Comparison of ENCODE assay signal across 19 mouse cellular contexts in genomic region chr7:30914732-30915131, GRCm38 (mm10). TPM values are rescaled to one million over a fixed set of nuclear protein-coding genes. Genes with fewer than 3 reads are reported as not detected.
DNase-seq lines count a peak whose midpoint lies in the region; ATAC-seq and TF ChIP-seq lines count a peak whose summit lies in the region.
"Had no signal": no experiment of that assay in that cellular context is flagged by ENCODE, and none has a peak within 500 bp of the region (broad histone marks: within the 10 kb centered on the region; RNA-seq: fewer than 3 reads in every experiment).

Gene Mag, minus strand, starts transcription at chr7:30914873.

- H3K79me2 ChIP-seq in heart, adult 2 months (replicated peaks; ENCODE audit: control insufficient read depth, insufficient read depth, low read length): no peaks in the 10 kb centered on the region

- H3K9me3 ChIP-seq in heart, embryonic 15.5 days (replicated peaks): no peaks in the 10 kb centered on the region
- H3K9me3 ChIP-seq: embryonic facial prominence, embryonic 15.5 days; forebrain, embryonic 12.5 days; hindbrain, embryonic 13.5 days; liver, embryonic 12.5 days had no signal

- H3K4me2 ChIP-seq in heart, embryonic 15.5 days: no peak within 1 kb of the TSS
- H3K4me2 ChIP-seq: embryonic facial prominence, embryonic 15.5 days; forebrain, embryonic 12.5 days; hindbrain, embryonic 13.5 days; liver, embryonic 12.5 days; midbrain, embryonic 11.5 days had no signal

- no peak within 1 kb of the TSS for H3K27ac ChIP-seq in heart, embryonic 15.5 days
- no peak within 1 kb of the TSS for H3K27ac ChIP-seq in heart, adult 2 months
- H3K27ac ChIP-seq: embryonic facial prominence, embryonic 15.5 days; forebrain, embryonic 12.5 days; hindbrain, embryonic 13.5 days; liver, embryonic 12.5 days had no signal

- TF ChIP-seq CTCF in heart, adult 2 months (IDR thresholded peaks at IDR 0.05): no peak

- no peak within 1 kb of the TSS for H3K4me3 ChIP-seq in heart, embryonic 15.5 days
- H3K4me3 ChIP-seq in heart, adult 2 months: no peak within 1 kb of the TSS
- H3K4me3 ChIP-seq: embryonic facial prominence, embryonic 15.5 days; forebrain, embryonic 12.5 days; hindbrain, embryonic 13.5 days; liver, embryonic 12.5 days; myocyte had no signal

- WGBS in heart, embryonic 15.5 days: 70% methylated on average over 8 of the region's 8 CpGs
- WGBS in heart, adult 2 months: 74% methylated on average over 8 of the region's 8 CpGs

- no peak for TF ChIP-seq POLR2A in heart, adult 2 months (IDR thresholded peaks at IDR 0.05; ENCODE audit: insufficient read depth, low read depth, low read length)

- peak; percentile 12 for DNase-seq in cerebellum, adult 11 months
- no peak for DNase-seq in cerebellum, postnatal 4 days (ENCODE audit: low spot score in 2 of 2)
- DNase-seq in heart, adult 2 months: no peak
- peak; percentile 20 to 42 for DNase-seq in layer of hippocampus, adult 18-20 months (ENCODE audit: low spot score in 2 of 2)
- DNase-seq in left cerebral cortex, adult 8-10 months (ENCODE audit: low spot score in 2 of 2): peak in 1 of 2 experiments; percentile 55
- DNase-seq in Muller cell, postnatal 12 days (ENCODE audit: inconsistent ontology term): no peak
- DNase-seq in thymus, postnatal 36 days: no peak
- DNase-seq: gastrocnemius, postnatal 36 days; kidney, adult 2 months; kidney, postnatal 4 days; right cerebral cortex, postnatal 25 days had no signal

- H3K4me1 ChIP-seq in heart, embryonic 15.5 days (replicated peaks): 0 out of 2 replicates have a peak, but pooled peaks cover 8% of the 10 kb centered on the region
- H3K4me1 ChIP-seq in heart, adult 2 months (ENCODE audit: control insufficient read depth, insufficient read depth, low read length): no peaks in the 10 kb centered on the region
- H3K4me1 ChIP-seq: hindbrain, embryonic 13.5 days; liver, embryonic 12.5 days had no signal

- no peak within 1 kb of the TSS for H3K9ac ChIP-seq in heart, embryonic 15.5 days
- H3K9ac ChIP-seq in heart, adult 2 months (ENCODE audit: low read depth, low read length): no peak within 1 kb of the TSS
- H3K9ac ChIP-seq: embryonic facial prominence, embryonic 15.5 days; forebrain, embryonic 12.5 days; hindbrain, embryonic 13.5 days; liver, embryonic 12.5 days had no signal

- no peak for TF ChIP-seq EP300 in heart, adult 2 months (IDR thresholded peaks at IDR 0.05; ENCODE audit: insufficient read depth, low read depth, low read length)

- ATAC-seq in heart, embryonic 15.5 days (replicated peaks; ENCODE audit: insufficient number of reproducible peaks, insufficient read depth, low FRiP score, low read depth): 0 out of 2 replicates have a peak, but pooled peaks have one; percentile 9
- ATAC-seq: liver, embryonic 12.5 days; Patski had no signal

- intact Hi-C loops in heart, adult 2 months (cut with DNase I): no loop called here

- H3K36me3 ChIP-seq in heart, embryonic 15.5 days: no peaks in the 10 kb centered on the region
- no peaks in the 10 kb centered on the region for H3K36me3 ChIP-seq in heart, adult 2 months (ENCODE audit: control insufficient read depth, insufficient read depth, low read length)
- H3K36me3 ChIP-seq: embryonic facial prominence, embryonic 15.5 days; forebrain, embryonic 12.5 days; hindbrain, embryonic 13.5 days; liver, embryonic 12.5 days had no signal

- peaks cover 10% of the 10 kb centered on the region; the same call in 1 of the 2 replicates for H3K27me3 ChIP-seq in heart, embryonic 15.5 days
- no peaks in the 10 kb centered on the region for H3K27me3 ChIP-seq in heart, adult 2 months (ENCODE audit: control insufficient read depth, insufficient read depth, low read length)
- H3K27me3 ChIP-seq: embryonic facial prominence, embryonic 15.5 days; forebrain, embryonic 12.5 days; hindbrain, embryonic 13.5 days had no signal

RNA-seq across cellular contexts. Expression of gene Mag, which starts in this region (rescaled TPM):
- 0.14 and 0.29 TPM in 2 replicates for polyA plus RNA-seq in heart, embryonic 15.5 days (2015; fragmentation: Nextera tagmentation; extraction: Ambion mirVana)
- not detected for total RNA-seq in heart, adult 2 months (2021)
- polyA plus RNA-seq in heart, adult 2 months (2012; rRNA removed): 0.27 and 0.32 TPM in 2 replicates
- 100 to 1,000 TPM; 155 to 176 TPM for total RNA-seq in layer of hippocampus, adult 18-20 months (2021)
- total RNA-seq in left cerebral cortex, adult 8-10 months (2022): 100 to 1,000 TPM; 200 to 254 (median 210) TPM
- polyA plus RNA-seq: Patski had no signal

Comparison
In these comparisons a context has a peak if more than half of its experiments do, and no peak if none do; other contexts are left out.
1. RNA of gene Mag (total RNA-seq): 200 to 254 TPM in left cerebral cortex, adult 8-10 months and 155 to 176 TPM in layer of hippocampus, adult 18-20 months; not detected in heart, adult 2 months; every median in the first group is over 100 times any median in the second.
2. DNase-seq: peak in cerebellum, adult 11 months (single experiment) and layer of hippocampus, adult 18-20 months (2 of 2); none in cerebellum, postnatal 4 days (0 of 2), heart, adult 2 months (0 of 2), Muller cell, postnatal 12 days (single experiment) and thymus, postnatal 36 days (0 of 2).
3. Peak in ATAC-seq in heart, embryonic 15.5 days; RNA of the gene not detected or under 1 TPM.